Mouse (Mus musculus): ENCODE measurements around the gene Ccdc184. TPM values are rescaled to one million over a fixed set of nuclear protein-coding genes. Genes with fewer than 3 reads are reported as not detected.

Ccdc184 gene
- polyA plus RNA-seq, 1 experiment from 2014 or later = not detected

DNA sequence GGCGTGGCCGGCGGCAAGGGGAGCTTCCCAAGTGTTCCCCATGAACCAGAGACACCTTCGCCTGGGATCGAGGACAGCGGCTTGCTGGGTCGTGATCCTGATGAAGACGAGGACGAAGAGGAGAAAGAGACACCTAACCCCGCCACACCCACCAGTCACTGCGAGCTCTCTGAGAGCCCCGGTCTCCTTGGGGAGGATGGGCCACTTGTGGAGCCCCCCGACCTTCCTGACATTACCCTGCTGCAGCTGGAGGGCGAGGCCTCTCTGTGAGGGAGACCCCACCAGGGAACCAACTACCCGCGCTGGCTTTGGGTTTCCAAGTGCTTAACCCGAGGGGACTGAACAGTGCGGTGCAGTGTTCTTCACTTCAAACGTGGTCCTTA is 1.7 kb downstream of the Ccdc184 start:
- no peak overlapping the region for H3K27ac ChIP-seq
- WGBS (ENCODE audit: missing documents) = 13% methylated on average over 19 of the region's 19 CpGs
- H3K36me3 ChIP-seq (ENCODE audit: inconsistent target) = no peaks in the 10 kb centered on the region
- no peaks in the 10 kb centered on the region for H3K79me2 ChIP-seq (ENCODE audit: inconsistent target)
- no peak overlapping the region for H3K4me3 ChIP-seq (ENCODE audit: inconsistent target)

DNA sequence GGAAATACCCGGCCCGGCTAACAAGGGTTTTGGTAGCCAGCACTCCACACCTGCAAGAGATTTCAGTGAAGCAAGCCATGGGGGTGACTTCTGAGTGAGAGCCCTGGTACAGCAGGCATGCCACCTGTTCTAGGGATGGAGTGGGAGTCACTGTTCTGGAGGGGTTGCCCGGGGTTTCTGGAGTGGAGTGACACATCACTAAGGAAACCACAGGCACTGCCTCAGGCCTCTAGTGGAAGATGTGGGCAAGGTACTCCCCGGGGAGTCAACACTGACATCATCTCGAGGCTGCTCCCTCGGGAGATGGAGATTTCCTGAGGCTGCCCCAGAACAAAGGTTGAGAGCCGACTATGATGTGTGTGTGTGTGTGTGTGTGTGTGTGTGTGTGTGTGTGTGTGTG is 3.4 kb downstream of the Ccdc184 start:
- Histone ChIP-seq H3K36me3 (ENCODE audit: inconsistent target) (no peaks in the 10 kb centered on the region), H3K4me3 (ENCODE audit: inconsistent target) (no peak overlapping the region), H3K27ac (no peak overlapping the region), H3K79me2 (ENCODE audit: inconsistent target) (no peaks in the 10 kb centered on the region)
- 15% methylated on average over 7 of the region's 7 CpGs for WGBS (ENCODE audit: missing documents)

DNA sequence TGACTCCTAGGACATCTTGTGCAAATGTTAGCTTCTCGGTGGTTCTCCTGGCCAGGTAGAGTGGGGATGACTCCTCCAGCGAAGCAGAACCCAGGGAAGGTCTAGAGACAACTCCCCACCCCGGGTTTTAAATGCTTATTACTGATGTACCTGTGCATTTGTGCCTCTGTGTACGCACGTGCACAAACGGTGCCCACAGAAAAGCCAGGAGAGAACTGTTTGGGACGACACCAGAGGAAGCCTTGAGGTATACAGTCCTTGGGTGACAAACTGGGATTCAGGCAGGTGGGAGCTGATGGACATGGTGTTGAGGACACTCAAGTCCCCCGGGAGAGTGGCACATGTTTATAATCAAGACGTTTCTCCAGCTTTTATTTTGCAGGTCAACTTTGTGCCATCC is 4.0 kb downstream of the Ccdc184 start:
- no peak overlapping the region for H3K4me3 ChIP-seq (ENCODE audit: inconsistent target)
- 75% methylated on average over 9 of the region's 9 CpGs for WGBS (ENCODE audit: missing documents)

DNA sequence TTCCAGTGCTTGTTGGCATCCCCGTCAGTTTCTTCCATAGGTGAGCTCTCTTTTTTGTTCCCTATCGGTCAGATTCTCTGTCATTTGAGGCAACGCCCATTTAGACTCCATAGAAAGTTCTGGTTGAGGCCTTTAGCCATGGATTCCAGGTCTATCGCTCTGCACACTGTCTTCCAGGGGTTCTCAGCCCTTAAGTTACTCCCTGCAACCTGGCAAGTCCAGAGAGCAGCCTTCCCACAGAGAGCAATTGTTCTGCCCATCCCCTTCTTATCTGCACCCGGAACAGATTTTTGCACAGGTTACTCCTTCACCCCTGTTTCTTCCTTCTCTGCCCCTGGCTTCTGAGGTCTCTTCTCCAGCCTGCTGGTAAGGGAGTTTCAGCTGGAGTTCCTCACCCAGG is 5.2 kb downstream of the Ccdc184 start:
- no peak overlapping the region for H3K4me3 ChIP-seq (ENCODE audit: inconsistent target)
- H3K36me3 ChIP-seq (ENCODE audit: inconsistent target) = no peaks in the 10 kb centered on the region
- WGBS (ENCODE audit: missing documents) = 88% methylated on average over 5 of the region's 5 CpGs
- no peaks in the 10 kb centered on the region for H3K79me2 ChIP-seq (ENCODE audit: inconsistent target)
- no peak overlapping the region for H3K27ac ChIP-seq

More for the DNA sequence above, 4.0 kb downstream of the Ccdc184 start:
- Histone ChIP-seq H3K27ac (no peak overlapping the region), H3K79me2 (ENCODE audit: inconsistent target) (no peaks in the 10 kb centered on the region), H3K36me3 (ENCODE audit: inconsistent target) (no peaks in the 10 kb centered on the region)

DNA sequence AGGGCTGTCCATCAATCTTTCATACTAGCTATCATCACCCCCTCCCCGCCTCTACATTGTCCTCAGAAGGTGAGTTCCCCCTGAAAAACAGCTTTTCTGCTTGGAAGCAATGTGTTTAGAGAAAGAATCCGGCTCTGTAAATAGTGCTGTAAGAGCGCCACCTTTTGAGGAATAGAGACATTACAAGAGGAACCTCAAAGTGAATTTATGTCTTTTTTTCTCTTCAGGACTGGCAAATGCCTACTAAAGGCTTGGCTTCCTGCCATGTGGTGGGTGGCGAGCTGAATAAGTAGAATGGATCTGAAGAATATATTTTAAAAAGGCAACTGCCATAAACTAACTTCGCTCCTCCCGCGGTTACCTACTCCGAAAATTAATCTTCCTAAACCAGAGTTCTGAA is 6.9 kb downstream of the Ccdc184 start:
- no peaks in the 10 kb centered on the region for H3K36me3 ChIP-seq (ENCODE audit: inconsistent target)
- 35% methylated on average over 8 of the region's 8 CpGs for WGBS (ENCODE audit: missing documents)
- H3K79me2 ChIP-seq (ENCODE audit: inconsistent target) = no peaks in the 10 kb centered on the region
- H3K27ac ChIP-seq = no peak overlapping the region
- H3K4me3 ChIP-seq (ENCODE audit: inconsistent target) = no peak overlapping the region

DNA sequence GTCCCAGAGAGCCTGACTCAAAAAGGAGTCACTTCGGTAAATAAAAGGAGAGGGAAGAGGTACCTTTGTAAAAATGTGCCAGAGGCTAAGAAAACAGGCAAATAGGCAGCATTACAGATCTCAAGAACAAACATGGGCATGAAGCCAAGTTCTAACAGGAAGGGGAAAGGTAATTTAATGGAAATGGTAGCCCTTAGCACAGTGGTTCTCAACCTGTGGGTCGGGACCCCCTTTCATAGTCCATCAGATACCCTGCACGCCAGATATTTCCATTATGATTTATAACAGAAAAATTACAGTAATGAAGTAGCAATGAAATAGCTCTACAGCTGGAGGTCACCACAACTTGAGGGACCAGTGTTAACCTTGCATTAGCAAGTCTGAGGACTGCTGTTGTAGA is 10.4 kb downstream of the Ccdc184 start:
- no peaks in the 10 kb centered on the region for H3K36me3 ChIP-seq (ENCODE audit: inconsistent target)
- H3K4me3 ChIP-seq (ENCODE audit: inconsistent target) = no peak overlapping the region
- H3K79me2 ChIP-seq (ENCODE audit: inconsistent target) = no peaks in the 10 kb centered on the region
- WGBS (ENCODE audit: missing documents) = 72% methylated on average over 3 of the region's 3 CpGs
- H3K27ac ChIP-seq = no peak overlapping the region

DNA sequence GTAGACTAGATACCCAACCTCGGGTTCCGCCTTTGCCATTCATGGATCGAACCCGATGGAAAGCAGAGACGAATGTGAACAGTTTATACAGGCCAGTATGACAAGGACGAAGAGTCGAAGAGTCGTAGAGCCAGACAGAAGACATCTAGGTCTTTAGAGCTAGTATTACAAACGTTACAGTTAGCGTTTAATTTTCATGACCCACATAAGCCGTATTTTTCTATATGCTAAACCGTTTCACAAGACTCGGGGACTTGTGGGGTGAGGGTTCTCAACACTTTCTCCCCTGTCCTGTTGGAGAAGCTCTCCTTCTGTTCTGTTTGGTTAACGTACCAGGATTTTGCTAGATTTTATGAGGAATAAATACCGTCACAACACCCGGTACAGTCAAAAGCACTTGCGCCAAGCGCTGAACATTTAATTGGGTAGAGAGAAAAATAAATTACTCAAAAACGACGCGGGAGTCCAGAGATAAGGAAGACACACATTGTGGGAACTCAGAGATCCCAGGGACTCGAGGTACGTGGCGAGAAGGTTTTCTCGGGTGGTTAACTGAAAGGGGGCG is 13.7 kb downstream of the Ccdc184 start:
- no peaks in the 10 kb centered on the region for H3K36me3 ChIP-seq (ENCODE audit: inconsistent target)
- peak overlapping the region; percentile 31 for H3K4me3 ChIP-seq (ENCODE audit: inconsistent target)
- H3K79me2 ChIP-seq (ENCODE audit: inconsistent target) = no peaks in the 10 kb centered on the region
- H3K27ac ChIP-seq = no peak overlapping the region
- WGBS (ENCODE audit: missing documents) = 14% methylated on average over 26 of the region's 26 CpGs

DNA sequence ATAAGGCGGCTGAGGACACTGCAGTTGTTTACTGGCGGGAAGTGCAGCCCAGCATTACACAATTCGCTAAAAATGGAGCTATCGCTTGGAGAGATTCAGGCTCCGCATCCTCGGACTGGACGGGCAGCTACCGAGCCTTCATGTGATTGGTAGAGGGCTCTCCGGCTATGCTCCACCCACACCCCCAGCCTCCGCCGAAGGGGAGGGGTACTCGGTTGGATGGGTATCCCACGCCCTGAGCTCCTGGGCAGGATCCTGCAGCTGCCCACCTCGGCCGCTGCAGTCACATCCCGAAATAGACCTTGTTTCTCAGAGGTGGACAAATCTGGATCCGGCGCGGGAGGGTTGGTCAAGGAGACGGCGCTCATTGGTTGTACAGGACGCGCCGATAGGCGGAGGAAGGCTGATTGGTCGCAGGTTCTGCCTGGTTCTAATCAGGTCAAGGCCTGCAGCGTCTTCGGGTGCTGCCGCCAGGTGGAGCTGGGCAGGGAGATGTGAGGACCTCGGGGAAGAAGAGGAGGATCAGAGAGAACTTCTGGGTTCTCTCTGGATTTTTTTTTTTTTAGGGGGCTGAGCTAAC is 14.3 kb downstream of the Ccdc184 start:
- no peak overlapping the region for H3K27ac ChIP-seq
- WGBS (ENCODE audit: missing documents) = 1% methylated on average over 30 of the region's 30 CpGs

DNA sequence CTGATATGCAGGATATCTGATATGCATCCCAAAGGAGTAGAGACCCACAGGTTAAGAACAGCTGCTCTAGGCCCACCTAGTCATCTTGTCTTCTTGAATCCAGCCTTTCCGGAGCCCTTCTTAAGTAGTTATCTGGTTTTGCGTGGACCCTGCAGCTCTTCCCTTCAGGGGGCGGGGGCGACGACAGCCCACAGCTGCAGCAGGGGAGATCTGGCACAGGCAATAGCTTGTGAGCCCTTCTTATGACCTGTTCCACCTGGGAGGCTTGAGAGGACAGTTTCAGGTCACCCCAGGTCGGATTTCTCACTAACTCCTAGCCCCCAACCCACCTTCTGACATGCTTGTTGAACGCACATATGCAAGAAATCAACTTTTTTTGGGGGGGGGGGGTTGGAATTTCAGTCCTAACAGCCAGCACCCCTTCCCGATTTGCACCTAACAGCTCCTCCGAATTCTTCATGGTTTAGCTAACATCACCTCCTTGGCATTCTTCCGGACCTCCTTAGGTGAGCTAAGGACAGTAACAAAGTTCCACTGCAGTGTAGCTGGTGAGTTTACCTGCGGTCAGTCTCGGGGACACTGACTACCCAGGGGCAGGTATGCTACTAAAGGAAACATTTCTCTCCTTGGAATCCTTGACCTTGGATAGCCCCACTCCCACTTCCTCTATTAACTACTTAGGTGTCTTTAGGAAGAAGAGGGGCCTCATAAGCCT is 15.1 kb downstream of the Ccdc184 start:
- H3K27ac ChIP-seq = no peak overlapping the region
- no peak overlapping the region for H3K4me3 ChIP-seq (ENCODE audit: inconsistent target)
- WGBS (ENCODE audit: missing documents) = 80% methylated on average over 12 of the region's 12 CpGs
- H3K36me3 ChIP-seq (ENCODE audit: inconsistent target) = no peaks in the 10 kb centered on the region
- no peaks in the 10 kb centered on the region for H3K79me2 ChIP-seq (ENCODE audit: inconsistent target)

More for the DNA sequence above, 14.3 kb downstream of the Ccdc184 start:
- Histone ChIP-seq H3K4me3 (ENCODE audit: inconsistent target) (peak overlapping the region; percentile 31), H3K36me3 (ENCODE audit: inconsistent target) (no peaks in the 10 kb centered on the region), H3K79me2 (ENCODE audit: inconsistent target) (no peaks in the 10 kb centered on the region)

DNA sequence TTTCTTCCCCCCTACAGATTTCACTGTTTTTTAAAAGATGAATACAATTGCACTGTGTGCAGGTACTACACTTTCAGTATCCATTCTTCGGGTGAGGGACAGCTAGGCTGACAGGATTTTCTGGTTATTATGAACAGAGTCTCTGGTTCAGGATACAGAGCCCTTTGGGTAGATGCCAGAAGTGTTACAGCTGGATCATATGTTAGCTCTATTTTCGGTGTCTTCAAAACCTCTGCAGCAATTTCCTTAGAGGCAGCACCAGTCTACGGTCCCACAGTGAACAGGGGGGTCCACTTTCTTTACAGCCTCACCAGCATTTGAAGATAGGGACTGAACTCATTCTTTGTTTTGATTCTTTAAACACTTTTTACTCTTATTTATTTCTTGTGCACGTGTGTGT is 17.5 kb downstream of the Ccdc184 start:
- 64% methylated on average over 4 of the region's 4 CpGs for WGBS (ENCODE audit: missing documents)
- Histone ChIP-seq H3K27ac (no peak overlapping the region), H3K79me2 (ENCODE audit: inconsistent target) (no peaks in the 10 kb centered on the region), H3K36me3 (ENCODE audit: inconsistent target) (no peaks in the 10 kb centered on the region), H3K4me3 (ENCODE audit: inconsistent target) (no peak overlapping the region)

DNA sequence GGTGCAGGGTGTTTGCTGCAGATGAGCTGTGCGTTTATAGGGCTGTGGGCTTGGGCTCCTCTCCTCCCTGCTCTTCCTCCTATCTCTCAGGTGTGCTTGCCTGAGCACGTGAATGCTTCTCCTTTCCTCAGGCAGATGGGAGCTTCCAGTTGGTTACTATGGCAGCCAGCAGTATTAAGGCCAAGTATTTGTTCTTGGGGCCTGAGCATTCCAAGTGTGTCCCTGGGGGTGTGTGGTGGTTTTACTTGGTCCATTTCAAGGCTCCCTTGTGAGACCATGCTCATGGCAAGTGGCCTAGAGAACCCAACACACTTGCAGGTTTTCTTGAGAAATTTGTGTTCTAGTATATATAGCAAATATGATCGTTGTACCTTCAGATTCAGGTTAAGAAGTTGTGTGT is 28.5 kb downstream of the Ccdc184 start, which contains the start of gene Olfr288:
TSS of gene Olfr288 (minus strand) at position 101 of the 400 bp plus-strand sequence.
- Histone ChIP-seq H3K36me3 (ENCODE audit: inconsistent target) (no peaks in the 10 kb centered on the region), H3K79me2 (ENCODE audit: inconsistent target) (no peaks in the 10 kb centered on the region), H3K4me3 (ENCODE audit: inconsistent target) (no peak within 1 kb of the TSS), H3K27ac (no peak within 1 kb of the TSS)
- WGBS (ENCODE audit: missing documents) = 50% methylated on average over 2 of the region's 3 CpGs

DNA sequence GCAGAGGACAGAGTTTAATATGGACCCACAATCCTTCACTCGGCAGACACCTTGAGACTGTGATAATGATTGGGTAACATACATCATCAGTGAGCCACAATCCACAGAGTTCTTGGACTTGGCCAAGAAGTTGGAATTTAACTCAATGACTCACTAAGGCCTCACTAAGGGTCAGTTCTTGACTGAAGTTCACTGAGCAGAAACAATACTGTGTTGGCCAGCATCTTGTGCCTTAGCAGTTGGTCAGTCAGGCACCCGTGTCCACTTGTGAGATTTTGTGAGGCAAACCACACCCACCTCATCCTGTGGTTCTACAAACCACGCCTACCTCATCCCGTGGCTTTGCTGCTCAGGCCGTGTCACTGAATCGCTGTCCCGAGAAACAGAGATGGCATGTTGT is 42.7 kb downstream of the Ccdc184 start:
- Histone ChIP-seq H3K79me2 (ENCODE audit: inconsistent target) (no peaks in the 10 kb centered on the region), H3K4me3 (ENCODE audit: inconsistent target) (no peak overlapping the region), H3K36me3 (ENCODE audit: inconsistent target) (no peaks in the 10 kb centered on the region), H3K27ac (no peak overlapping the region)
- WGBS (ENCODE audit: missing documents) = 81% methylated on average over 7 of the region's 7 CpGs

DNA sequence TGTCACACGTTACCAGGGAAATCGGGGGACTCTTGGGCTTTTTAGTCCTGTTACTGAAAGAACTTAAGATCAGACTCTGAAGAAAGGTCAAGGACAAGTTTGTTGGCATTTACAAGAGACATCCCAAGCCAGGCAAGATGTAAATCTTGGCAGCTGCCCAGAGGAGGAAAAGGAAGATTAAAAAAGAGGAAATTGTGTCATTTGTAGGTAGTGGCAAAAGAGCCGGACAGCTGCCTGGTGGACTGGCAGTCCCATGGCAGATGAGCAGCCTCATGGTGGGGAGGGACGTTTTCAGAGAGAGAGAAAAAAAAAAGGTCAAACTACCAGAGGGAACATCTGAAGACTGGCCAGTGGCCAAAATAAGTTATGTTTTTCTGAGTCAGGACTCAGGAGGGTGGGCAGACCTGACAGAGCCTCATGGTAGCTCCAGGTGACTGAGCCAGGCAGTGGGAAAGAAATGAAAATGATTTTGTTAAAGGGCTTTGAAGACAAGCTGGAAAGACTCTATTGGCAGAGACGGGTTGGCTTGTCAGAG is 46.4 kb downstream of the Ccdc184 start:
- H3K36me3 ChIP-seq (ENCODE audit: inconsistent target) = no peaks in the 10 kb centered on the region
- WGBS (ENCODE audit: missing documents) = 60% methylated on average over 5 of the region's 5 CpGs
- H3K4me3 ChIP-seq (ENCODE audit: inconsistent target) = no peak overlapping the region
- no peaks in the 10 kb centered on the region for H3K79me2 ChIP-seq (ENCODE audit: inconsistent target)
- no peak overlapping the region for H3K27ac ChIP-seq

DNA sequence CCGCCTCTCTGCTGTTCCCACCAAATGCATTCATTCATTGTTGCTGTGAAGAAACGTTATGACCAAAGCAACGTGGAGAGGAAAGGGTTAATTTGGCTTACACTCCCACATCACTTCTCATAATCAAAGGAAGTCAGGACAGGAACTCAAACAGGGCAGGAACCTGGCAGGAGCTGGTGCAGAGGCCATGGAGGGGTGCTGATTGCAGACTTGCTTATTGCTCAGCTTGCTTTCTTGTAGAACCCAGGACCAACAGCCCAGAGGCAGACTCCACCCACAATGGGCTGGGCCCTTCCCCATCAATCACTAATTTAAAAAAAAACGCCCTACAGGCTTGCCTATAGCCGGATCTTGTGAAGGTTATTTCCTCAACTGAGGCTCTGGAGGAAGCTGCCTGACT is 47.2 kb downstream of the Ccdc184 start:
- 55% methylated on average over 5 of the region's 5 CpGs for WGBS (ENCODE audit: missing documents)
- no peaks in the 10 kb centered on the region for H3K36me3 ChIP-seq (ENCODE audit: inconsistent target)

More for the DNA sequence above, 47.2 kb downstream of the Ccdc184 start:
- Histone ChIP-seq H3K27ac (no peak overlapping the region), H3K4me3 (ENCODE audit: inconsistent target) (no peak overlapping the region), H3K79me2 (ENCODE audit: inconsistent target) (no peaks in the 10 kb centered on the region)

Measured in macrophage (primary cell).